Mouse (Mus musculus): ENCODE results near the gene Lsm10. TPM values are rescaled to one million over a fixed set of nuclear protein-coding genes. Genes with fewer than 3 reads are reported as not detected.
"Not testable (repeated sequence)": the region's sequence is repeated elsewhere in the genome, so short reads cannot be mapped to it uniquely, and the experiment has no call there.

Gene Lsm10
- total RNA-seq, 2 experiments from 2014 or later, result 15.6 TPM

GRCm38 (mm10) chr4:126095622-126096430 is 597 bp upstream of the Lsm10 start:
- DNase-seq (ENCODE audit: low spot score in 2 of 2), result not testable (repeated sequence)

- DNase-seq (ENCODE audit: low spot score in 2 of 2), result no peak
These were observed 1.4 kb downstream of the Lsm10 start for GRCm38 (mm10) chr4:126097711-126098253.

GRCm38 (mm10) chr4:126099365-126099764 is 2.9 kb downstream of the Lsm10 start:
- DNase-seq (ENCODE audit: low spot score in 2 of 2), result no peak

- DNase-seq (ENCODE audit: low spot score in 2 of 2), result no peak
These were observed 4.3 kb downstream of the Lsm10 start for GRCm38 (mm10) chr4:126100764-126101163.

GRCm38 (mm10) chr4:126102061-126102841 is 5.8 kb downstream of the Lsm10 start:
- no peak for DNase-seq (ENCODE audit: low spot score in 2 of 2)

- peak; percentile 73 to 80 for DNase-seq (ENCODE audit: low spot score in 2 of 2)
These were observed 6.7 kb downstream of the Lsm10 start for GRCm38 (mm10) chr4:126103057-126103581.

- DNase-seq (ENCODE audit: low spot score in 2 of 2), result peak; percentile 93 to 96
These were observed 7.2 kb downstream of the Lsm10 start, which contains the start of gene Stk40 for GRCm38 (mm10) chr4:126103590-126104068. Gene Stk40 (plus strand): TSS chr4:126103957.

GRCm38 (mm10) chr4:126104261-126105075 is 8.0 kb downstream of the Lsm10 start:
- peak in 1 of 2 experiments; percentile 33 for DNase-seq (ENCODE audit: low spot score in 2 of 2)

GRCm38 (mm10) chr4:126105131-126105783 is 8.8 kb downstream of the Lsm10 start:
- DNase-seq (ENCODE audit: low spot score in 2 of 2), result no peak

GRCm38 (mm10) chr4:126108061-126108740 is 11.8 kb downstream of the Lsm10 start:
- DNase-seq (ENCODE audit: low spot score in 2 of 2), result no peak

- DNase-seq (ENCODE audit: low spot score in 2 of 2), result no peak
These were observed 13.4 kb downstream of the Lsm10 start for GRCm38 (mm10) chr4:126109613-126110373.

GRCm38 (mm10) chr4:126110374-126111152 is 14.1 kb downstream of the Lsm10 start:
- peak; percentile 70 to 76 for DNase-seq (ENCODE audit: low spot score in 2 of 2)

- no peak for DNase-seq (ENCODE audit: low spot score in 2 of 2)
These were observed 14.7 kb downstream of the Lsm10 start for GRCm38 (mm10) chr4:126111153-126111549.

- DNase-seq (ENCODE audit: low spot score in 2 of 2), result no peak
These were observed 16.8 kb downstream of the Lsm10 start for GRCm38 (mm10) chr4:126113243-126113642.

GRCm38 (mm10) chr4:126113943-126114342 is 17.5 kb downstream of the Lsm10 start:
- DNase-seq (ENCODE audit: low spot score in 2 of 2), result peak; percentile 54 to 60

- no peak for DNase-seq (ENCODE audit: low spot score in 2 of 2)
These were observed 19.0 kb downstream of the Lsm10 start for GRCm38 (mm10) chr4:126115411-126115810.

GRCm38 (mm10) chr4:126115871-126116521 is 19.6 kb downstream of the Lsm10 start:
- no peak for DNase-seq (ENCODE audit: low spot score in 2 of 2)

All from layer of hippocampus, postnatal 10 days (tissue).